Mouse (Mus musculus): Measurements from ENCODE around the gene Pla2g16. TPM values are rescaled to one million over a fixed set of nuclear protein-coding genes. Genes with fewer than 3 reads are reported as not detected.

The Pla2g16 gene
- polyA plus RNA-seq, 1 experiment: 20.7 TPM

- TF ChIP-seq CTCF (IDR thresholded peaks at IDR 0.05; ENCODE audit: borderline replicate concordance, insufficient read depth, low read length): no peak
- TF ChIP-seq POLR2A (IDR thresholded peaks at IDR 0.05; ENCODE audit: low read depth, low read length): no peak
- peaks cover 5% of the 10 kb centered on the region for H3K4me1 ChIP-seq (ENCODE audit: control insufficient read depth, insufficient read depth, low read length)
- H3K27ac ChIP-seq (ENCODE audit: insufficient read depth, low read length): no peak overlapping the region
- H3K4me3 ChIP-seq (ENCODE audit: insufficient read depth, low read length): no peak overlapping the region
Observed at GRCm38 (mm10) chr19:7605930-7606783, 48.9 kb downstream of the Pla2g16 start.

- Histone ChIP-seq H3K4me3 (ENCODE audit: insufficient read depth, low read length) (no peak within 1 kb of the TSS), H3K27ac (ENCODE audit: insufficient read depth, low read length) (no peak within 1 kb of the TSS), H3K4me1 (ENCODE audit: control insufficient read depth, insufficient read depth, low read length) (peaks cover 5% of the 10 kb centered on the region)
- TF ChIP-seq POLR2A (IDR thresholded peaks at IDR 0.05; ENCODE audit: low read depth, low read length) (no peak), CTCF (IDR thresholded peaks at IDR 0.05; ENCODE audit: borderline replicate concordance, insufficient read depth, low read length) (no peak)
Observed at GRCm38 (mm10) chr19:7606801-7607689, 49.8 kb downstream of the Pla2g16 start, which contains the start of gene Lgals12. Lgals12 (minus strand) TSS chr19:7607193.

- Histone ChIP-seq H3K4me1 (ENCODE audit: control insufficient read depth, insufficient read depth, low read length) (peaks cover 5% of the 10 kb centered on the region), H3K27ac (ENCODE audit: insufficient read depth, low read length) (no peak overlapping the region), H3K4me3 (ENCODE audit: insufficient read depth, low read length) (no peak overlapping the region)
- TF ChIP-seq POLR2A (IDR thresholded peaks at IDR 0.05; ENCODE audit: low read depth, low read length): no peak
- no peak for TF ChIP-seq CTCF (IDR thresholded peaks at IDR 0.05; ENCODE audit: borderline replicate concordance, insufficient read depth, low read length)
Observed at GRCm38 (mm10) chr19:7607690-7608201, 50.5 kb downstream of the Pla2g16 start.

GRCm38 (mm10) chr19:7611942-7612757, 54.9 kb downstream of the Pla2g16 start, which contains the start of gene Hrasls5:
Hrasls5 (plus strand) TSS chr19:7612541.
- H3K4me3 ChIP-seq (ENCODE audit: insufficient read depth, low read length): peak within 1 kb of the TSS; percentile 12; the same call in 1 of the 2 replicates
- TF ChIP-seq CTCF (IDR thresholded peaks at IDR 0.05; ENCODE audit: borderline replicate concordance, insufficient read depth, low read length) (no peak), POLR2A (IDR thresholded peaks at IDR 0.05; ENCODE audit: low read depth, low read length) (no peak)
- no peak within 1 kb of the TSS for H3K27ac ChIP-seq (ENCODE audit: insufficient read depth, low read length)
- no peaks in the 10 kb centered on the region for H3K4me1 ChIP-seq (ENCODE audit: control insufficient read depth, insufficient read depth, low read length)

GRCm38 (mm10) chr19:7613151-7613550, 55.9 kb downstream of the Pla2g16 start:
- TF ChIP-seq POLR2A (IDR thresholded peaks at IDR 0.05; ENCODE audit: low read depth, low read length): no peak
- TF ChIP-seq CTCF (IDR thresholded peaks at IDR 0.05; ENCODE audit: borderline replicate concordance, insufficient read depth, low read length): no peak
- Histone ChIP-seq H3K27ac (ENCODE audit: insufficient read depth, low read length) (no peak overlapping the region), H3K4me1 (ENCODE audit: control insufficient read depth, insufficient read depth, low read length) (no peaks in the 10 kb centered on the region), H3K4me3 (ENCODE audit: insufficient read depth, low read length) (no peak overlapping the region)

GRCm38 (mm10) chr19:7616231-7616930, 59.1 kb downstream of the Pla2g16 start:
- TF ChIP-seq POLR2A (IDR thresholded peaks at IDR 0.05; ENCODE audit: low read depth, low read length): no peak
- no peak for TF ChIP-seq CTCF (IDR thresholded peaks at IDR 0.05; ENCODE audit: borderline replicate concordance, insufficient read depth, low read length)
- no peaks in the 10 kb centered on the region for H3K4me1 ChIP-seq (ENCODE audit: control insufficient read depth, insufficient read depth, low read length)

GRCm38 (mm10) chr19:7617085-7617484, 59.8 kb downstream of the Pla2g16 start:
- H3K4me1 ChIP-seq (ENCODE audit: control insufficient read depth, insufficient read depth, low read length): no peaks in the 10 kb centered on the region
- no peak overlapping the region for H3K27ac ChIP-seq (ENCODE audit: insufficient read depth, low read length)
- TF ChIP-seq CTCF (IDR thresholded peaks at IDR 0.05; ENCODE audit: borderline replicate concordance, insufficient read depth, low read length): no peak
- no peak for TF ChIP-seq POLR2A (IDR thresholded peaks at IDR 0.05; ENCODE audit: low read depth, low read length)
- no peak overlapping the region for H3K4me3 ChIP-seq (ENCODE audit: insufficient read depth, low read length)

More at GRCm38 (mm10) chr19:7616231-7616930, 59.1 kb downstream of the Pla2g16 start:
- Histone ChIP-seq H3K27ac (ENCODE audit: insufficient read depth, low read length) (no peak overlapping the region), H3K4me3 (ENCODE audit: insufficient read depth, low read length) (no peak overlapping the region)

GRCm38 (mm10) chr19:7617696-7618095, 60.4 kb downstream of the Pla2g16 start:
- no peak overlapping the region for H3K27ac ChIP-seq (ENCODE audit: insufficient read depth, low read length)
- no peaks in the 10 kb centered on the region for H3K4me1 ChIP-seq (ENCODE audit: control insufficient read depth, insufficient read depth, low read length)
- TF ChIP-seq CTCF (IDR thresholded peaks at IDR 0.05; ENCODE audit: borderline replicate concordance, insufficient read depth, low read length) (peak; percentile 34; the same call in 1 of the 2 replicates), POLR2A (IDR thresholded peaks at IDR 0.05; ENCODE audit: low read depth, low read length) (no peak)
- H3K4me3 ChIP-seq (ENCODE audit: insufficient read depth, low read length): no peak overlapping the region
